Mouse (Mus musculus) brain, embryonic 14.5 days (tissue): ENCODE data around the gene Gm11232.

Experiments
- CTCF ChIP-seq: fragments of 200-500 bp; IDR thresholded peaks from 2 replicates; pipeline ENCODE4 v1.5.1; 2012; ENCODE audit warnings: inconsistent platforms, mild to moderate bottlenecking, moderate library complexity, borderline replicate concordance; ENCODE audit not compliant: insufficient read depth, insufficient read length; ENCODE audit errors: extremely low read depth
- POLR2A ChIP-seq: fragments of 200-500 bp; IDR thresholded peaks from 2 replicates; pipeline ENCODE4 v1.6.1; 2012; ENCODE audit warnings: mild to moderate bottlenecking, inconsistent platforms, borderline replicate concordance; ENCODE audit not compliant: poor library complexity, insufficient read depth, insufficient read length, severe bottlenecking; ENCODE audit errors: extremely low read depth

GRCm38 (mm10) chr4:71756441-71757221 lies 1.1 kb downstream of the Gm11232 start:
- TF ChIP-seq CTCF (no peak), POLR2A (no peak)
